Mouse (Mus musculus) thymus, adult 2 months (tissue): ENCODE data around the gene Pym1. TPM values are rescaled to one million over a fixed set of nuclear protein-coding genes. Genes with fewer than 3 reads are reported as not detected.
"Not testable (repeated sequence)": the region's sequence is repeated elsewhere in the genome, so short reads cannot be mapped to it uniquely, and the experiment has no call there.

ENCODE experiments used
- DNase-seq: peaks from one replicate; pipeline ENCODE4 v3.0.0; 2021
- H3K27ac ChIP-seq: fragments of 200-500 bp; 2 replicates; pipeline ENCODE4 v1.5.1; 2012; ENCODE audit warnings: low read length, control low read depth; ENCODE audit not compliant: control insufficient read depth, insufficient read depth
- H3K27me3 ChIP-seq: fragments of 200-500 bp; 2 replicates; pipeline ENCODE4 v1.6.1; 2012; ENCODE audit warnings: mild to moderate bottlenecking, low read length, moderate library complexity, mixed read lengths; ENCODE audit not compliant: control insufficient read depth, insufficient read depth
- H3K36me3 ChIP-seq: fragments of 200-500 bp; 2 replicates; pipeline ENCODE4 v1.6.1; 2012; ENCODE audit warnings: mild to moderate bottlenecking, low read length, moderate library complexity; ENCODE audit not compliant: control insufficient read depth, insufficient read depth
- H3K4me1 ChIP-seq: fragments of 200-500 bp; replicated peaks from 2 replicates; pipeline ENCODE4 v1.6.1; 2012; ENCODE audit warnings: low read length; ENCODE audit not compliant: control insufficient read depth, insufficient read depth
- H3K4me3 ChIP-seq: fragments of 200-500 bp; 2 replicates; pipeline ENCODE4 v1.5.1; 2012; ENCODE audit warnings: mild to moderate bottlenecking, low read length, control low read depth, moderate library complexity; ENCODE audit not compliant: control insufficient read depth, insufficient read depth
- CTCF ChIP-seq: fragments of 200-500 bp; IDR thresholded peaks from 2 replicates; pipeline ENCODE4 v1.5.1; 2012; ENCODE audit warnings: mild to moderate bottlenecking, control low read depth, low read length, moderate library complexity, borderline replicate concordance; ENCODE audit not compliant: control insufficient read depth, poor library complexity, insufficient read depth; ENCODE audit errors: extremely low read depth
- POLR2A ChIP-seq: fragments of 200-500 bp; IDR thresholded peaks from 2 replicates; pipeline ENCODE4 v1.6.1; 2012; ENCODE audit warnings: mild to moderate bottlenecking, low read length, control low read depth, moderate library complexity; ENCODE audit not compliant: control insufficient read depth, poor library complexity, insufficient read depth; ENCODE audit errors: extremely low read depth
- WGBS: fragments of 180-500 bp; shearing (Covaris S2); methylation state at CpG from one replicate; pipeline ENCODE4 v1.1.7; 2018; 5-methylcytosine and 5-hydroxymethylcytosine counted together
- polyA plus RNA-seq: library from polyadenylated mRNA; depleted of rRNA; stranded (reverse); fragments of >200 nt; gene quantifications from 2 replicates; pipeline ENCODE4 v1.2.3, GENCODE M21; 2012

Pym1 gene
- polyA plus RNA-seq, 1 experiment: 70.0 TPM

DNA sequence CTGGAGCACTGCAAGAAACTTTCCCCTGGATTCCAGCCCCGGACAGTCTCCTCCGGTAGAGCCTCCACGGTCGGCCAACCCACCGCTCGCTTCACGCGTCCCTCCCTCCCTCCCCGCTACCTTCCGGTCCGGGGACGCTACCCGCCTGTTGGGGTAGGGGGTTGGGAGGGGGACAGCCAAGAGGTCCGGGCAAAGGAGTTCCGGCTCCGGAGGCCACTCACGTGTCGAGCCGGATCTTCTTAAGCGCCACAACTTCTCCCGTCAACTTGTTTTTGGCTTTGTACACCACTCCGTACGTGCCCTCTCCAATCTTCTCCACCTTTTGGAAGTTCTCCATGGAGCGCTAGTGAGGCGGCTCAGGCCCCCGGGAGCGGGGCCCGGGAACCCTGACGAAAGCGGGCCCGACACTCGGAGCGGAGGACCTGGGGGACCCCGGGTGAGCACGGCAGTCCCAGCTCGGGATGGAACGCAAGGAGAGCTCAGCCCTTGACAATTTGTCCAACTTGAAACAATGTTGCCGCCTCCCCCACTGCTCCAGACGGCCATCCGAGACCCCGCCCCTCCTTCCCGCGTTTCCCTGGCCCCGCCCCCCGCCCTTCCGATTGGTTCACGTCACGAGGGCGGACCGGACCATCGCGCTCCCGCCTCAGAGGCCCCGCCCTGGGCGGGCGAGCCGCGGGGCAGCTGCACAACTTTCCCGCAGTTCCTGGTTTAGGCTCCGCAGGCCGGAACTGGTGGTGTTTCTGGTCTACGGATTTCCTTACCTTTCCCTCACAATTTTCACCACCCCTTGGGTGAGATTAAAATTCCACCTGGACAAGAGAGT is 43.0 kb upstream of the Pym1 start, which contains the start of gene Cdk2:
TSS of gene Cdk2 (minus strand) at position 541 of the 826 bp plus-strand sequence.
- under 1% methylated on average over 60 of the region's 62 CpGs for WGBS
- Histone ChIP-seq H3K36me3 (peaks cover 20% of the 10 kb centered on the region), H3K27me3 (no peaks in the 10 kb centered on the region), H3K4me3 (peak within 1 kb of the TSS; percentile 80), H3K4me1 (peaks cover 8% of the 10 kb centered on the region), H3K27ac (peak within 1 kb of the TSS; percentile 63)
- peak; percentile 93 for DNase-seq
- TF ChIP-seq POLR2A (peak; percentile 73), CTCF (no peak)

DNA sequence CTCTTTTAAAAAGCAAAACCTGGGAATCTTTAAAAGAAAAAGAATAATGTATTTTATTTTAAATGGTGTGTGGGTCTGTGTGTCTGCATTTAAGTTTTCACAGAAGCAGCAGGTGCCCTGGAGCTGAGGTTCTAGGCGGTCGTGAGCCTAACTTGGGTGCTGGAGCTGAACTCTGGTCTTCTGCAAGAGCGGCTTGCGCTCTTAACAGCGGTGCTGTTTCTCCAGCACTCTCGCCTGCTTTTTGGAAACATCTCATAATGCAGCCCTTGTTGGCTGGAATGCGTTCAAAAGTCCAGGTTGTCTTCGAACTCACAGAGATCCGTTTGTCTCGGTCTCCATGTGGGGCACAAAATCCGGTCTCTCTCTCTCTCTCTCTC is 42.4 kb upstream of the Pym1 start:
- WGBS: 30% methylated on average over 11 of the region's 11 CpGs

DNA sequence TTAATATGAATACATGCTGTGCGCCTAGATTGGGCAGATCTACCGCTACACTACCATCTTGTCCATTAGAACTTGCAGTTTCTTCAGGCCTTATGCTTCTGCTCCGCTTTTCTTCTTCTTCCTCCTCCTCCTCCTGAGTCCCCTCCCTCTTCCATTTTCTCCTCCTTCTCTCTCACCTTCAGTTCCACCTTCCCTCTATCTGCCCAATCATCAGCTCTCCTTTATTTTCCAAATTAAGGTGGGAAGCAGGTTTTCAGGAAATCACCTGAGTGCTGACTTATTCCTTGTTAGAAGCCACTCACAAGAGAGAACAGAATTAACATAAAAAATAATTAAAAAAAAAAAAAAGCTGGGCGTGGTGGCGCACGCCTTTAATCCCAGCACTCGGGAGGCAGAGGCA is 36.4 kb upstream of the Pym1 start:
- peaks cover 15% of the 10 kb centered on the region for H3K4me1 ChIP-seq
- H3K27me3 ChIP-seq, DNase-seq, H3K36me3 ChIP-seq, H3K4me3 ChIP-seq, H3K27ac ChIP-seq: not testable (repeated sequence)
- over 99% methylated on average over 7 of the region's 7 CpGs for WGBS

More for the DNA sequence above, 42.4 kb upstream of the Pym1 start:
- TF ChIP-seq POLR2A (no peak), CTCF (no peak)
- Histone ChIP-seq H3K4me3 (peak overlapping the region; percentile 12), H3K36me3 (peaks cover 20% of the 10 kb centered on the region), H3K27me3 (no peaks in the 10 kb centered on the region), H3K27ac (peak overlapping the region; percentile 60), H3K4me1 (peaks cover 8% of the 10 kb centered on the region)
- peak; percentile 22 for DNase-seq

DNA sequence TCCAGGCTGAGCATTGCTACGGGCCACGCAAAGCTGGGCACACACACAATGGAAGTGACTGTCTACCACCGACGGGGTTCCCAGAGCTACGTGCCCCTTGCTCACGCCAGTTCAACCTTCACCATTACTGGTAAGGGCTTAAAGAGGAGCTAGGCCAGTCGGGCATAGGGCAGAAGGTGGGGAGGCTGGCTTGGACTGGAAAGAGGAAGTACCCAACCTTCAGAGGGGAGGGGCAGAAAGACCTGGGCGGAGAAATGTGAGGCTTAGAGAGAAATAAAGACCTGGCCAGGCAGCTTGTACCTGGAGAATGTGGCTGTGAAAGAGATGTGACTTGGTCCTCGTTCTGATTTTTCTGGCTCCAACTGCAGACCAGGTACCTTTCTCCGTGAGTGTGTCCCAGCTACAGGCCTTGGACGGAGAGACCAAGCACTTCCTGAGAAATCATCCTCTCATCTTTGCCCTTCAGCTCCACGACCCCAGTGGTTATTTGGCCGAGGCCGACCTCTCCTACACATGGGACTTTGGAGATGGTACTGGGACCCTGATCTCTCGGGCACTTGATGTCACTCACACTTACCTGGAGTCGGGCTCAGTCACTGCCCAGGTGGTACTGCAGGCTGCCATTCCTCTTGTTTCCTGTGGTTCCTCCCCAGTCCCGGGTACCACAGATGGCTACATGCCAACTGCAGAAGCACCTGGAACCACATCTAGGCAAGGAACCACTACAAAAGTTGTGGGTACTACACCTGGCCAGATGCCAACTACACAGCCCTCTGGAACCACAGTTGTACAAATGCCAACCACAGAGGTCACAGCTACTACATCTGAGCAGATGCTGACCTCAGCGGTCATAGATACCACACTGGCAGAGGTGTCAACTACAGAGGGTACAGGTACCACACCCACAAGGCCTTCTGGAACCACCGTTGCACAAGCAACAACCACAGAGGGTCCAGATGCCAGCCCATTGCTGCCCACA is 31.8 kb upstream of the Pym1 start:
- peaks cover 26% of the 10 kb centered on the region for H3K36me3 ChIP-seq
- no peak overlapping the region for H3K4me3 ChIP-seq
- no peak overlapping the region for H3K27ac ChIP-seq
- TF ChIP-seq POLR2A: no peak
- TF ChIP-seq CTCF: no peak
- DNase-seq: peak; percentile 72
- 25% methylated on average over 19 of the region's 19 CpGs for WGBS
- no peaks in the 10 kb centered on the region for H3K27me3 ChIP-seq
- H3K4me1 ChIP-seq: peaks cover 21% of the 10 kb centered on the region

DNA sequence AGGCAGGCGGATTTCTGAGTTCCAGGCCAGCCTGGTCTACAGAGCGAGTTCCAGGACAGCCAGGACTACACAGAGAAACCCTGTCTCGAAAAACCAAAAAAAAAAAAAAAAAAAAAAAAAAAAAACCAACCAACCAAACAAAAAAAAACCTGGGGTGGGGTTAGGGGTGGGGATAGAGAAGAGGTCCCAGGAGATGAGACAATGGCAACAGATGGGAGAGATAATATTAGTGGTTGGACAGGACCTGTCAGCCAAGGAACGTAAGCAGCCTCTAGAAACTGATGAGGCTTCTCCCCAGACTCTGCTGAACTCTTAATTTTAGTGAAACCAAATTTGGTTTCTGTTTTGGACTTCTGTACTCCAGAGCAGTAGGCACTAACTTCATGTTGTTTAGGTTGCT is 22.2 kb upstream of the Pym1 start:
- not testable (repeated sequence) for H3K27ac ChIP-seq, H3K4me1 ChIP-seq, H3K4me3 ChIP-seq, H3K27me3 ChIP-seq, DNase-seq
- H3K36me3 ChIP-seq: peaks cover 84% of the 10 kb centered on the region
- 94% methylated on average over 4 of the region's 4 CpGs for WGBS

DNA sequence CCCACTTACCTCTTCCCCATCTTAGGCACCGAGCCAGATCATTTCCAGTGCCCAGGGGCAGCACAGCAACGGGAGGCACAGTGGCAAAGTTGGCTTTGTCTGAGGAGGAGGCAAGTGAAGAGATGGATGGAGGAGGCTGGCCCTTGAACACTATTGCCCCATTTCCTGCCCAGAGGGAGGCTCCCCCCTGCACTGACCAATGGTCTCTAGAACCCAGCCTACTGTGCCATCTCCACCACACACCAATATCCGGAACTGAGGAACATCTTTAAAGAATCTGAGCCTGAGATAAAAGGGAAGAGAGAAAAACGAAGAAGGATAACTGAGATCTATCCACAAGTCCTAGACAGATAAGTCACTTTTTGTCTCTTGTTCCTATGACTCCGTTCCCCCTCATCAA is 19.6 kb upstream of the Pym1 start:
- H3K4me3 ChIP-seq: no peak overlapping the region
- no peaks in the 10 kb centered on the region for H3K4me1 ChIP-seq
- no peaks in the 10 kb centered on the region for H3K27me3 ChIP-seq
- no peak overlapping the region for H3K27ac ChIP-seq
- peaks cover 84% of the 10 kb centered on the region for H3K36me3 ChIP-seq
- DNase-seq: no peak
- 95% methylated on average over 5 of the region's 5 CpGs for WGBS
- no peak for TF ChIP-seq CTCF
- TF ChIP-seq POLR2A: no peak
